Mouse (Mus musculus): ENCODE data around the gene Riox2. TPM values are rescaled to one million over a fixed set of nuclear protein-coding genes. Genes with fewer than 3 reads are reported as not detected.

Riox2 gene
- total and polyA plus RNA-seq, 3 experiments, result 6.5 to 16.6 (median 15.9) TPM

GRCm38 (mm10) chr16:59499180-59499579 lies 27.6 kb downstream of the Riox2 start:
- no peak overlapping the region for H3K27ac ChIP-seq
- 95% methylated on average over 3 of the region's 3 CpGs for whole genome bisulfite sequencing
- H3K36me3 ChIP-seq (ENCODE audit: control insufficient read depth, insufficient read depth, low read length), result peaks cover 8% of the 10 kb centered on the region
- no peaks in the 10 kb centered on the region for H3K79me2 ChIP-seq (replicated peaks; ENCODE audit: control insufficient read depth, insufficient read depth, low read length)
- DNase-seq, result no peak
- intact Hi-C loops (cut with DNase I), result no loop called here
- no peaks in the 10 kb centered on the region for H3K27me3 ChIP-seq (ENCODE audit: control insufficient read depth, insufficient read depth, low read length)
- no peak overlapping the region for H3K4me3 ChIP-seq
- no peak overlapping the region for H3K9ac ChIP-seq (ENCODE audit: low read depth, low read length)
- H3K4me1 ChIP-seq (ENCODE audit: control insufficient read depth, insufficient read depth, low read length), result no peaks in the 10 kb centered on the region
- no peak for TF ChIP-seq CTCF (IDR thresholded peaks at IDR 0.05)
- TF ChIP-seq EP300 (IDR thresholded peaks at IDR 0.05; ENCODE audit: insufficient read depth, low read depth, low read length), result no peak
- TF ChIP-seq POLR2A (IDR thresholded peaks at IDR 0.05; ENCODE audit: insufficient read depth, low read depth, low read length), result no peak

- intact Hi-C loops (cut with DNase I), result no loop called here
- Histone ChIP-seq H3K27me3 (ENCODE audit: control insufficient read depth, insufficient read depth, low read length) (no peaks in the 10 kb centered on the region), H3K79me2 (replicated peaks; ENCODE audit: control insufficient read depth, insufficient read depth, low read length) (no peaks in the 10 kb centered on the region), H3K27ac (no peak overlapping the region), H3K4me1 (ENCODE audit: control insufficient read depth, insufficient read depth, low read length) (no peaks in the 10 kb centered on the region), H3K4me3 (no peak overlapping the region), H3K9ac (ENCODE audit: low read depth, low read length) (no peak overlapping the region), H3K36me3 (ENCODE audit: control insufficient read depth, insufficient read depth, low read length) (peaks cover 2% of the 10 kb centered on the region; the same call in 1 of the 2 replicates)
- WGBS, result 86% methylated on average over 5 of the region's 5 CpGs
- no peak for DNase-seq
- no peak for TF ChIP-seq EP300 (IDR thresholded peaks at IDR 0.05; ENCODE audit: insufficient read depth, low read depth, low read length)
- no peak for TF ChIP-seq CTCF (IDR thresholded peaks at IDR 0.05)
- TF ChIP-seq POLR2A (IDR thresholded peaks at IDR 0.05; ENCODE audit: insufficient read depth, low read depth, low read length), result no peak
Observed at GRCm38 (mm10) chr16:59509830-59510229, 38.3 kb downstream of the Riox2 start.

GRCm38 (mm10) chr16:59515169-59515568 lies 43.6 kb downstream of the Riox2 start:
- DNase-seq, result no peak

GRCm38 (mm10) chr16:59516965-59517364 lies 45.4 kb downstream of the Riox2 start:
- H3K79me2 ChIP-seq (replicated peaks; ENCODE audit: control insufficient read depth, insufficient read depth, low read length), result 0 out of 2 replicates have a peak, but pooled peaks cover 2% of the 10 kb centered on the region
- peaks cover 4% of the 10 kb centered on the region; the same call in 1 of the 2 replicates for H3K4me1 ChIP-seq (ENCODE audit: control insufficient read depth, insufficient read depth, low read length)
- intact Hi-C loops (cut with DNase I), result no loop called here
- TF ChIP-seq POLR2A (IDR thresholded peaks at IDR 0.05; ENCODE audit: insufficient read depth, low read depth, low read length) (no peak), EP300 (IDR thresholded peaks at IDR 0.05; ENCODE audit: insufficient read depth, low read depth, low read length) (no peak), CTCF (IDR thresholded peaks at IDR 0.05) (no peak)
- H3K4me3 ChIP-seq, result peak overlapping the region; percentile 26; the same call in 1 of the 2 replicates
- H3K27ac ChIP-seq, result peak overlapping the region; percentile 84
- WGBS, result 64% methylated on average over 10 of the region's 10 CpGs
- no peaks in the 10 kb centered on the region for H3K27me3 ChIP-seq (ENCODE audit: control insufficient read depth, insufficient read depth, low read length)
- DNase-seq, result no peak
- peak overlapping the region; percentile 69 for H3K9ac ChIP-seq (ENCODE audit: low read depth, low read length)
- H3K36me3 ChIP-seq (ENCODE audit: control insufficient read depth, insufficient read depth, low read length), result peaks cover 21% of the 10 kb centered on the region

More at GRCm38 (mm10) chr16:59515169-59515568, 43.6 kb downstream of the Riox2 start:
- no peak for TF ChIP-seq EP300 (IDR thresholded peaks at IDR 0.05; ENCODE audit: insufficient read depth, low read depth, low read length)
- no peak for TF ChIP-seq CTCF (IDR thresholded peaks at IDR 0.05)
- TF ChIP-seq POLR2A (IDR thresholded peaks at IDR 0.05; ENCODE audit: insufficient read depth, low read depth, low read length), result no peak
- intact Hi-C loops (cut with DNase I), result no loop called here
- Histone ChIP-seq H3K9ac (ENCODE audit: low read depth, low read length) (no peak overlapping the region), H3K36me3 (ENCODE audit: control insufficient read depth, insufficient read depth, low read length) (peaks cover 23% of the 10 kb centered on the region), H3K4me3 (no peak overlapping the region), H3K27me3 (ENCODE audit: control insufficient read depth, insufficient read depth, low read length) (no peaks in the 10 kb centered on the region), H3K27ac (peak overlapping the region; percentile 29), H3K4me1 (ENCODE audit: control insufficient read depth, insufficient read depth, low read length) (peaks cover 4% of the 10 kb centered on the region; the same call in 1 of the 2 replicates), H3K79me2 (replicated peaks; ENCODE audit: control insufficient read depth, insufficient read depth, low read length) (0 out of 2 replicates have a peak, but pooled peaks cover 2% of the 10 kb centered on the region)
- 70% methylated on average over 5 of the region's 5 CpGs for WGBS

- intact Hi-C loops (cut with DNase I), result no loop called here
- H3K4me3 ChIP-seq, result peak overlapping the region; percentile 12; the same call in 1 of the 2 replicates
- peak overlapping the region; percentile 84 for H3K27ac ChIP-seq
- DNase-seq, result peak in 1 of 2 experiments; percentile 55
- H3K9ac ChIP-seq (ENCODE audit: low read depth, low read length), result 0 out of 2 replicates have a peak overlapping the region, but pooled peaks have one; percentile 44
- peaks cover 21% of the 10 kb centered on the region for H3K36me3 ChIP-seq (ENCODE audit: control insufficient read depth, insufficient read depth, low read length)
- 0 out of 2 replicates have a peak, but pooled peaks cover 2% of the 10 kb centered on the region for H3K79me2 ChIP-seq (replicated peaks; ENCODE audit: control insufficient read depth, insufficient read depth, low read length)
- no peak for TF ChIP-seq POLR2A (IDR thresholded peaks at IDR 0.05; ENCODE audit: insufficient read depth, low read depth, low read length)
- TF ChIP-seq EP300 (IDR thresholded peaks at IDR 0.05; ENCODE audit: insufficient read depth, low read depth, low read length), result no peak
- peak; percentile 62 for TF ChIP-seq CTCF (IDR thresholded peaks at IDR 0.05)
- H3K4me1 ChIP-seq (ENCODE audit: control insufficient read depth, insufficient read depth, low read length), result peaks cover 4% of the 10 kb centered on the region; the same call in 1 of the 2 replicates
- WGBS, result 50% methylated on average over 15 of the region's 15 CpGs
- H3K27me3 ChIP-seq (ENCODE audit: control insufficient read depth, insufficient read depth, low read length), result no peaks in the 10 kb centered on the region
Observed at GRCm38 (mm10) chr16:59517447-59518219, 46.1 kb downstream of the Riox2 start.

All from heart, adult 2 months (tissue).